Mouse (Mus musculus): ENCODE results near the gene Src.

The Src gene

GRCm38 (mm10) chr2:157436496-157436895 is 18.3 kb downstream of the Src start:
- no peak for DNase-seq (ENCODE audit: low spot score in 2 of 2)

- DNase-seq (ENCODE audit: low spot score in 2 of 2): no peak
These were observed 18.9 kb downstream of the Src start for GRCm38 (mm10) chr2:157437123-157437522.

- DNase-seq (ENCODE audit: low spot score in 2 of 2): no peak
These were observed 23.1 kb downstream of the Src start for GRCm38 (mm10) chr2:157441363-157441762.

GRCm38 (mm10) chr2:157447297-157448158 is 29.3 kb downstream of the Src start:
- DNase-seq (ENCODE audit: low spot score in 2 of 2): no peak

GRCm38 (mm10) chr2:157448356-157448755 is 30.1 kb downstream of the Src start:
- no peak for DNase-seq (ENCODE audit: low spot score in 2 of 2)

GRCm38 (mm10) chr2:157450905-157451304 is 32.7 kb downstream of the Src start:
- DNase-seq (ENCODE audit: low spot score in 2 of 2): no peak

GRCm38 (mm10) chr2:157451372-157452040 is 33.3 kb downstream of the Src start:
- no peak for DNase-seq (ENCODE audit: low spot score in 2 of 2)

GRCm38 (mm10) chr2:157457100-157457806 is 39.0 kb downstream of the Src start:
- DNase-seq (ENCODE audit: low spot score in 2 of 2): peak; percentile 92 to 93

GRCm38 (mm10) chr2:157458472-157458871 is 40.2 kb downstream of the Src start:
- peak; percentile 73 to 82 for DNase-seq (ENCODE audit: low spot score in 2 of 2)

- DNase-seq (ENCODE audit: low spot score in 2 of 2): no peak
These were observed 41.5 kb downstream of the Src start for GRCm38 (mm10) chr2:157459736-157460135.

GRCm38 (mm10) chr2:157462776-157463710 is 44.8 kb downstream of the Src start:
- DNase-seq (ENCODE audit: low spot score in 2 of 2): no peak

- DNase-seq (ENCODE audit: low spot score in 2 of 2): no peak
These were observed 45.9 kb downstream of the Src start for GRCm38 (mm10) chr2:157463887-157464745.

- peak in 1 of 2 experiments; percentile 64 for DNase-seq (ENCODE audit: low spot score in 2 of 2)
These were observed 46.5 kb downstream of the Src start for GRCm38 (mm10) chr2:157464746-157465126.

- no peak for DNase-seq (ENCODE audit: low spot score in 2 of 2)
These were observed 48.6 kb downstream of the Src start for GRCm38 (mm10) chr2:157466836-157467235.

- no peak for DNase-seq (ENCODE audit: low spot score in 2 of 2)
These were observed 50.0 kb downstream of the Src start for GRCm38 (mm10) chr2:157468130-157468796.

GRCm38 (mm10) chr2:157471292-157471691 is 53.0 kb downstream of the Src start:
- DNase-seq (ENCODE audit: low spot score in 2 of 2): peak in 1 of 2 experiments; percentile 49

- no peak for DNase-seq (ENCODE audit: low spot score in 2 of 2)
These were observed 53.5 kb downstream of the Src start for GRCm38 (mm10) chr2:157471737-157472136.

GRCm38 (mm10) chr2:157472469-157472868 is 54.2 kb downstream of the Src start:
- no peak for DNase-seq (ENCODE audit: low spot score in 2 of 2)

- no peak for DNase-seq (ENCODE audit: low spot score in 2 of 2)
These were observed 56.1 kb downstream of the Src start for GRCm38 (mm10) chr2:157474269-157474729.

Measured in urinary bladder, postnatal 4 days (tissue).